Mouse (Mus musculus) spleen, adult 2 months (tissue): ENCODE measurements around the gene Gm20388. TPM values are rescaled to one million over a fixed set of nuclear protein-coding genes. Genes with fewer than 3 reads are reported as not detected.

Experiments
- DNase-seq, 2 experiments: peaks; one replicate each; pipeline versions ENCODE4 v3.0.0 to v3.0.0-alpha.2; 2012 to 2021; ENCODE audit warnings: low spot score in 2 of 2, low read depth in 1 of 2
- H3K27ac ChIP-seq: fragments of 200-500 bp; 2 replicates; pipeline ENCODE4 v1.5.1; 2012; ENCODE audit warnings: low read length, inconsistent platforms; ENCODE audit not compliant: insufficient read depth
- H3K27me3 ChIP-seq: fragments of 200-500 bp; 2 replicates; pipeline ENCODE4 v1.6.1; 2012; ENCODE audit warnings: mild to moderate bottlenecking, moderate library complexity, low read length, inconsistent platforms; ENCODE audit not compliant: control insufficient read depth, insufficient read depth
- H3K36me3 ChIP-seq: fragments of 200-500 bp; 2 replicates; pipeline ENCODE4 v1.6.1; 2012; ENCODE audit warnings: mild to moderate bottlenecking, low read length, inconsistent platforms; ENCODE audit not compliant: control insufficient read depth, insufficient read depth
- H3K4me1 ChIP-seq: fragments of 200-500 bp; 2 replicates; pipeline ENCODE4 v1.6.1; 2011; ENCODE audit warnings: inconsistent platforms; ENCODE audit not compliant: control insufficient read depth, insufficient read depth, insufficient read length
- H3K4me3 ChIP-seq: fragments of 200-500 bp; 2 replicates; pipeline ENCODE4 v1.5.1; 2011; ENCODE audit warnings: mild to moderate bottlenecking, inconsistent platforms; ENCODE audit not compliant: insufficient read depth, insufficient read length; ENCODE audit errors: extremely low read depth
- CTCF ChIP-seq: fragments of 200-500 bp; IDR thresholded peaks from 2 replicates; pipeline ENCODE4 v1.5.1; 2011; ENCODE audit warnings: mild to moderate bottlenecking, inconsistent platforms; ENCODE audit not compliant: insufficient read depth, insufficient read length, insufficient replicate concordance; ENCODE audit errors: extremely low read depth
- POLR2A ChIP-seq: fragments of 200-500 bp; IDR thresholded peaks from 2 replicates; pipeline ENCODE4 v1.6.1; 2011; ENCODE audit warnings: low read depth, low read length, inconsistent platforms
- WGBS: fragments of 180-500 bp; shearing (Covaris S2); methylation state at CpG from one replicate; pipeline ENCODE4 v1.1.7; 2018; 5-methylcytosine and 5-hydroxymethylcytosine counted together
- polyA plus RNA-seq: library from polyadenylated mRNA; depleted of rRNA; stranded (reverse); fragments of >200 nt; gene quantifications from 2 replicates; pipeline ENCODE4 v1.2.3, GENCODE M21; 2012

Gm20388 gene
- polyA plus RNA-seq, 1 experiment: 26.1 TPM

DNA sequence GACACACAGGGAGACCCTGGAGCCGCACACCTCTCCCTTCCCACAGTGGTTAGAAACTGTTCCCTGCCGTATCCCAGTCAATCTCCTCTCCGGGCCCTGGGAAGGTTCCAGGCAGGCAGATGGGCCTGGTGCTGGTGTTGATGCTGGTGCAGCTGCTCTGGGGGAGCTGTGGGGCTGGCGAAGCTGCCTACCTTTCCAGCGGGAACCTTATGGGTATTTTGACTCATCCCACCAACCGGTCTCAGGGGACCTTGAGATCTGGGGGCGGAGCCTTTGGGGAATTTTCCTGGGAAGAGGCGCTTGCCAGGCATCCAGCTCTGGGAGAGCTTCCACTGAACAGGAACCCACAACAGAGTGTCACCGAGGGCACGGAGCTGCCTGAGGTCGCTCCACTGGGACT is 2757.2 kb downstream of the Gm20388 start:
- peaks cover 22% of the 10 kb centered on the region; the same call in 1 of the 2 replicates for H3K4me1 ChIP-seq
- H3K27ac ChIP-seq: peak overlapping the region; percentile 43; the same call in 1 of the 2 replicates
- no peak for DNase-seq
- H3K36me3 ChIP-seq: peaks cover 2% of the 10 kb centered on the region
- WGBS: 78% methylated on average over 11 of the region's 11 CpGs
- H3K4me3 ChIP-seq: no peak overlapping the region
- no peak for TF ChIP-seq POLR2A
- no peak for TF ChIP-seq CTCF
- no peaks in the 10 kb centered on the region for H3K27me3 ChIP-seq

DNA sequence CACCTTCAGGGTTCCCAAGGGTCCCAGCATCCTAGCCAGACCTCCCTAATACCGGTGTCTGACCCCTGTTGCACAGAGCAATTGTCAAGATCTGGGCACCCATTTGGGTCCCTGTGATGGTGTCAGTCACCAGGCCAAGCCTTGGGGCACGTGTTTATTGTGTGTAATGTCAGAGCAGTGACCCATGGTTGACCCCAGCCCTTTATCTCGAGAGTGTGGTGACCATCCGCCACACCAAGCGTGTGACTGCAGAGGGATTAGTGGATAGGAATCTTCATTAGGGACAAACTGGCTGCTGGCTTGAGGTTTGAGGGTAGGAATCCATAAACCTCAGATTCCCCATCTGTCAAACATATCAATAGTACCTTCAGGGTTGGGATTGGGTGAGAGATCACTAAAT is 2758.7 kb downstream of the Gm20388 start:
- no peaks in the 10 kb centered on the region for H3K27me3 ChIP-seq
- no peak for DNase-seq
- H3K4me3 ChIP-seq: no peak overlapping the region
- no peak for TF ChIP-seq POLR2A
- no peak for TF ChIP-seq CTCF
- H3K4me1 ChIP-seq: peaks cover 19% of the 10 kb centered on the region; the same call in 1 of the 2 replicates
- WGBS: 86% methylated on average over 5 of the region's 5 CpGs
- no peak overlapping the region for H3K27ac ChIP-seq
- peaks cover 8% of the 10 kb centered on the region for H3K36me3 ChIP-seq

DNA sequence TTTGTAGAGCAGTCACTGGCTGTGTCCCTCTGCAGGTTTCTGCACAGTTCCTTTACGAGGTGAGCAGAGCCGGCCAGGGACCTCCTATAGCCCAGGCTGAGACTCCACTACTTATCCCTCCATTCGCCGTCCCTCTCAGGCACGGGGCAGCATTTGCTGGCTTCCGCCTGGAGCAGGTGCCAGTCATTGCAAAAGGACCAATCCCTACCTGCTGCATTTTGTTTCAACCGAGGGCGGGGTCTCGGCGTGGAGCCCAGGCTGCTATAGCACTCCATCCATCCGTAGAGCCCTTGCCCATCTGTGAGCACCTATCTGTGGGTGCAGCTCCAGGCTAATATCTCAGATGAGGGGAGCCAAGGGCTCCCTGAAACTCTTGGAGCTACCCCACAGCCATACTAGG is 2759.4 kb downstream of the Gm20388 start:
- Histone ChIP-seq H3K4me1 (peaks cover 14% of the 10 kb centered on the region; the same call in 1 of the 2 replicates), H3K4me3 (no peak overlapping the region), H3K27me3 (no peaks in the 10 kb centered on the region), H3K36me3 (peaks cover 8% of the 10 kb centered on the region), H3K27ac (no peak overlapping the region)
- TF ChIP-seq CTCF (no peak), POLR2A (no peak)
- DNase-seq: no peak
- WGBS: 93% methylated on average over 11 of the region's 11 CpGs

DNA sequence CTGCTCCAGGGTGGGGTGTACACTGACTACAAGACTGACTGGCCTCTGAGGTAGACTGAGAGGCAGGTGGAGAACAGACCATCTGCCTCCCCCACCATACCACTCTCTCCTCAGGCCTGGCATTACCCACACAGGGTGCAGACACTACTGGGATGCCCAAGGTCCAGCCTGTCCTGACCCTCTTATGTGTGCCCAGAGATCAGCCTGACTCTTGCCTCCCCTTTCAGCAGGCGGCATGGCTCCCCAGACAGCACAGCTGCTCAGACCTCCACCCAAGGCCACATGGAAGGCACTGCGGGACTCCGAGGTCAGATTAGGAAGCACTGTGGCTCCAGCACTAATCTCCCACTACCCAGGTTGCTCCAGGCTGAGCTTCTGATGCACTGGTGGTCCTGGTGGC is 2760.1 kb downstream of the Gm20388 start:
- peaks cover 8% of the 10 kb centered on the region for H3K36me3 ChIP-seq

DNA sequence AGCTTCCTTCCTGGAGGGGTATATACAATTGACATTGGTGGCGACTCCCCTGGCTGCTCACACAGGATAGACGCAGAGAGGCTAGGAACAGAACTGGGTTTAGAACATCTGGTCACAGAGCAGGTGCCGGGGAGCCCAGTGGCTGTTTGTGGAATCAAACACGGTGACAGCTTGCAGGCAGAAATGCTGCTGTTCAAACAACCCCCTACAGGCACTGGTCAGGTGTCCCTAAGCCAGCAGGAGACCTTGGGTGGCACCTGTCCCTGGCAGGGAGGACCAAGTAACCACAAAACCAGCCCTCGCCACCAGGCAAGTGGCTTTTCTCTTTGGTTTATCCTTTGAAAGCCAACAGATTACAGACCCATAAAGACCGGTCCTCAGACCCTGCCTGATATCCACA is 2761.3 kb downstream of the Gm20388 start:
- Histone ChIP-seq H3K4me1 (peaks cover 8% of the 10 kb centered on the region; the same call in 1 of the 2 replicates), H3K27ac (no peak overlapping the region), H3K36me3 (peaks cover 8% of the 10 kb centered on the region), H3K27me3 (no peaks in the 10 kb centered on the region), H3K4me3 (no peak overlapping the region)
- no peak for TF ChIP-seq POLR2A
- no peak for TF ChIP-seq CTCF
- DNase-seq: no peak
- 46% methylated on average over 6 of the region's 6 CpGs for whole genome bisulfite sequencing

More for the DNA sequence above, 2760.1 kb downstream of the Gm20388 start:
- H3K4me3 ChIP-seq: no peak overlapping the region
- 87% methylated on average over 3 of the region's 3 CpGs for WGBS
- DNase-seq: no peak
- no peaks in the 10 kb centered on the region for H3K27me3 ChIP-seq
- no peak for TF ChIP-seq CTCF
- no peak for TF ChIP-seq POLR2A
- no peak overlapping the region for H3K27ac ChIP-seq
- peaks cover 12% of the 10 kb centered on the region; the same call in 1 of the 2 replicates for H3K4me1 ChIP-seq

DNA sequence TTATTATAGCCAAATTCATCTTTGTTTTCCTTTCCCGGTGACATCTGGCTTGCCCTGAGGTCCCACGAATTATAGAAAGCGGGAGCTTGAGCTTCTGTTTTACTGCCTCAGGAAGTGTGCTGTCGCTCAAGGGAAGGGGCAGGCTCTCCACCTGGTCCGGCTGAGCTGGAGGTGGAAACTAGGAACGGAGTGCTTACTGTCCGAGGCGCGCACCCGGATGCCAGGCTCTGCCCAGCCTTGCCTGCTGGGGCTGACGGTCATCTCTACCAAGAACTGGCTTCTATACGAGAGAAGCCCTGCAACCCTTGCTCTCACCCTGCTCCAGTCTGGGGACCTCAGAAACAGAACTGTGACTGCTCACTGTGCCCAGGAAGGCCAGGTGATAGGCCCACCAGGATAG is 2763.3 kb downstream of the Gm20388 start:
- WGBS: 91% methylated on average over 12 of the region's 12 CpGs
- TF ChIP-seq POLR2A (no peak), CTCF (no peak)
- peaks cover 2% of the 10 kb centered on the region; the same call in 1 of the 2 replicates for H3K27me3 ChIP-seq
- no peak for DNase-seq
- H3K4me3 ChIP-seq: no peak overlapping the region
- H3K27ac ChIP-seq: no peak overlapping the region
- peaks cover 8% of the 10 kb centered on the region for H3K36me3 ChIP-seq
- peaks cover 13% of the 10 kb centered on the region for H3K4me1 ChIP-seq

DNA sequence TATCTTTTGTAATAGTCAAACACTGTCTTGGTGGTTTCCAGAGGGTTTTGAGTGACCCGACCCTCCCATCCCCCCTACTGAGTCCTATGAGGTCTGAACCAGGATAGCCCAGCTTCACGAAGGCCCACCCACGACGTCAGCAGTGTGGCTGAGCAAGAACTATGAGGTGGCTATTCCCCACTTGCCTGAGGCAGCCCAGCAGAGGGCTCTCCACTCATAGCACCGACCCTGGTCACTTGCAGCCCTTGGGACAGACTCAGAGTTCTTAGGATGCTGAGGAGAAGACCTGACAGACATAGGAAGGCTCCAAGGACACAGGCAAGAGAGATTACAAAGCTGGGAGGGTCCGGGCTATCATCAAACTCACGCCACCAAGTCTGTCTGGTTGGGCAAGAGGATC is 2764.4 kb downstream of the Gm20388 start:
- TF ChIP-seq POLR2A (no peak), CTCF (no peak)
- H3K27me3 ChIP-seq: peaks cover 2% of the 10 kb centered on the region; the same call in 1 of the 2 replicates
- peaks cover 8% of the 10 kb centered on the region for H3K36me3 ChIP-seq
- no peak overlapping the region for H3K4me3 ChIP-seq
- no peak overlapping the region for H3K27ac ChIP-seq
- peaks cover 14% of the 10 kb centered on the region for H3K4me1 ChIP-seq
- WGBS: 65% methylated on average over 7 of the region's 7 CpGs
- no peak for DNase-seq
